Mouse (Mus musculus): ENCODE measurements around the gene Hypk. TPM values are rescaled to one million over a fixed set of nuclear protein-coding genes. Genes with fewer than 3 reads are reported as not detected.
A peak's percentile ranks its signal among the peaks of the same experiment; 100 is the strongest.

Gene Hypk
- polyA plus RNA-seq, 1 experiment from 2014 or later, result 97.0 TPM

DNA sequence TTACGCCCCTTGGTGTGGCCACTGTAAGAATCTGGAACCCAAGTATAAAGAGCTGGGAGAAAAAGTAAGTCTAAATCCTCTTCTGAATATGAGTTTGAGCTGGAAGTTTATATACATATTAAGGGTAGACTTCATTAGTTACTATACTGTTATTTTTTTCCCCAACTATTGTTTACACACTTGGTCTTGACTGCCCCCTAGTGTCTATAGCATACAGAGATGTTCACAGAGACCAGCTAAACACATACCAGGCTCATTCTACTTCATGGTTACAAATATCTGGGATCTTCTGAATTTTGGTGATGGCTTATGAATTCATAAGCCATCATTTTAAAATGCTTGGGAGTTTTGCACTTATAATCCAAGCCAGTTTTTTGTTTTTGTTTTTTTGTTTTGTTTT, 18.2 kb upstream of the Hypk start:
- no peak for ATAC-seq (ENCODE audit: borderline replicate concordance, extremely low read depth, low FRiP score, low TSS enrichment)
- Histone ChIP-seq H3K27ac (no peak overlapping the region), H3K4me1 (no peaks in the 10 kb centered on the region), H3K4me2 (no peak overlapping the region), H3K9ac (no peak overlapping the region), H3K36me3 (peaks cover 97% of the 10 kb centered on the region), H3K9me3 (no peaks in the 10 kb centered on the region), H3K27me3 (no peaks in the 10 kb centered on the region), H3K4me3 (no peak overlapping the region)
- 94% methylated on average over 1 of the region's 1 CpGs for WGBS

DNA sequence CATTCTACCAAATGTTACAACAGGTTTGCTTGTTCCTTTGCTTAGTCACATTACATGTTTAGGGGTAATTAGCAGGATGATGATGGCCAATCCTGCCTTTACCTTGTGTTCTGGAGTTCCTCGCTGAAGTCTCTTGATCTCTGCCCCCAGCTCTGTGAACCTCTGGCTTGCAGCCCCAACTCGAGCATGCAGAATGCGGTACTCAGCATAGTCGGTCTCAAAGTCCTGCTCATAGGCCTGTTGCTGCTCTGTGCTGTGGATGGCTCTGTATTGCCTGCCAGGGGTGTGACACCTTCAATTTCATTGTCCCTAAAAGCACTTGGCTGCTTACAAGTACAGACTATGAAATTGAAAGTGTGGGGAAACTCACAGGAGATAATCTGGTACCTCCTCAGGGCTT, 13.3 kb upstream of the Hypk start:
- Histone ChIP-seq H3K36me3 (peaks cover 49% of the 10 kb centered on the region), H3K4me2 (no peak overlapping the region), H3K4me3 (no peak overlapping the region), H3K27ac (no peak overlapping the region), H3K9me3 (no peaks in the 10 kb centered on the region), H3K9ac (no peak overlapping the region), H3K27me3 (peaks cover 4% of the 10 kb centered on the region; the same call in 1 of the 2 replicates), H3K4me1 (peaks cover 18% of the 10 kb centered on the region)
- no peak for ATAC-seq (ENCODE audit: borderline replicate concordance, extremely low read depth, low FRiP score, low TSS enrichment)
- 78% methylated on average over 4 of the region's 4 CpGs for WGBS

DNA sequence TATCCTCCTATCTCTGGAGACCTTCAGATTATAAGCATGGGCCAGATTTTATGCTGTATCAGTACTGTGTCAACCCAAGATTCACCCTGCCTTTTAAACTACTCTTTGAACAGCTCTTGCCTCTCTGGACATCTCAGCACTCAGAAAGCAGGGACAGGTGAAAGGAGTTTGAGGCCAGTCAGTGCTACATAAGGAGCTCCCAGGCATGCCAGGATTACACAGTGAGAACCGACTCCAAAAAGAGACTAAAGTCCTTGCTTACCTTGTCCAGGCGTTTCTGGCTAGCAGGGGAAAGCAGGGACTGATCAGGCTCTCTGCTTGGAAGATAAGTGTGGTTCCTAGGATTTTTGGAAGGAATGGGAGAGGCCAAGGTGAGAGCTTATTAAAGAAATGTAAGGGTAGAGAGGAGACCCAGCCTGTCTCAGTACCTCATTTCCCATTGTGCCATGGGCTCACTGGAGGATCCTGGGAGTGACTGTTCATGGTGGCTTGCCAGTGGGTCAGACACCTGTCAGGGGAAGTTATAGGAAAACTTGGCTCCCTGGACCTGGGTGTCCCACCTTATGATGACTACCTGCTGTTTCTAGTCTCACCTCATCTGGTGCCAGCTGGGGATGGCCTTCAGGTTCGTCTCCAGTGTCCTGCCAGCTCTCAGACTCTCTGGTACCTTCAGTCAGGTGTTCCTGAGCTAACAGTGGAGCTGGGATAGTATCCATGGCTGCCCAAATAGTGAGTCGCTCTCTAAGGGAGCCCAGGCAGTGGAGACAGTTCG, 12.1 kb upstream of the Hypk start:
- Histone ChIP-seq H3K9me3 (no peaks in the 10 kb centered on the region), H3K27ac (no peak overlapping the region), H3K27me3 (peaks cover 4% of the 10 kb centered on the region; the same call in 1 of the 2 replicates), H3K4me2 (no peak overlapping the region), H3K4me1 (peaks cover 18% of the 10 kb centered on the region), H3K9ac (no peak overlapping the region), H3K36me3 (peaks cover 36% of the 10 kb centered on the region), H3K4me3 (no peak overlapping the region)
- no peak for ATAC-seq (ENCODE audit: borderline replicate concordance, extremely low read depth, low FRiP score, low TSS enrichment)
- WGBS, result 51% methylated on average over 5 of the region's 5 CpGs

- Histone ChIP-seq H3K27me3 (peaks cover 4% of the 10 kb centered on the region; the same call in 1 of the 2 replicates), H3K9ac (peak overlapping the region; percentile 38), H3K4me1 (peaks cover 18% of the 10 kb centered on the region), H3K4me2 (peak overlapping the region; percentile 91), H3K27ac (no peak overlapping the region), H3K36me3 (peaks cover 31% of the 10 kb centered on the region), H3K9me3 (no peaks in the 10 kb centered on the region), H3K4me3 (peak overlapping the region; percentile 50)
- no peak; the same call in 1 of the 2 replicates for ATAC-seq (ENCODE audit: borderline replicate concordance, extremely low read depth, low FRiP score, low TSS enrichment)
- WGBS, result 9% methylated on average over 11 of the region's 11 CpGs
These were observed 11.3 kb upstream of the Hypk start for GRCm38 (mm10) chr2:121441800-121442199.

- peak overlapping the region; percentile 91 for H3K4me2 ChIP-seq
- peaks cover 4% of the 10 kb centered on the region; the same call in 1 of the 2 replicates for H3K27me3 ChIP-seq
- no peaks in the 10 kb centered on the region for H3K9me3 ChIP-seq
- peak overlapping the region; percentile 38 for H3K9ac ChIP-seq
- peak; percentile 88 for ATAC-seq (ENCODE audit: borderline replicate concordance, extremely low read depth, low FRiP score, low TSS enrichment)
- peaks cover 24% of the 10 kb centered on the region for H3K36me3 ChIP-seq
- H3K4me3 ChIP-seq, result peak overlapping the region; percentile 50
- 1% methylated on average over 30 of the region's 30 CpGs for WGBS
- peaks cover 18% of the 10 kb centered on the region for H3K4me1 ChIP-seq
- no peak overlapping the region for H3K27ac ChIP-seq
These were observed 10.6 kb upstream of the Hypk start for GRCm38 (mm10) chr2:121442259-121443067.

DNA sequence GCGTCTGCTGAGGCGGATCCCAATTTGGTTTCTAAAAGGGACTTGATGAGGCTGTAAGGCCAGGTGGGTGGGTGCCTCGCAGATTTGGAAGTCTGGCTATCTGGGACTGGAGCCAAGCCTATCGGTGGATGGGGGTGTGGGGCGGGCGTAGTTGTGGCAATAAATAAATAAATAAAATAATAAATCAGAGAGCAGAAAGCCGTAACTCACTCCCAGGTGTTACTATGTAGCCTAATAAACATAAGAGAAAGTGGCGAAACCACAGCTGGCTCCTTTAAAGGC, 10.1 kb upstream of the Hypk start:
- Histone ChIP-seq H3K4me2 (peak overlapping the region; percentile 91), H3K27ac (no peak overlapping the region), H3K9me3 (no peaks in the 10 kb centered on the region), H3K4me3 (peak overlapping the region; percentile 50), H3K36me3 (peaks cover 19% of the 10 kb centered on the region), H3K27me3 (peaks cover 4% of the 10 kb centered on the region; the same call in 1 of the 2 replicates), H3K9ac (peak overlapping the region; percentile 38), H3K4me1 (peaks cover 24% of the 10 kb centered on the region)
- no peak for ATAC-seq (ENCODE audit: borderline replicate concordance, extremely low read depth, low FRiP score, low TSS enrichment)
- 12% methylated on average over 8 of the region's 8 CpGs for WGBS

DNA sequence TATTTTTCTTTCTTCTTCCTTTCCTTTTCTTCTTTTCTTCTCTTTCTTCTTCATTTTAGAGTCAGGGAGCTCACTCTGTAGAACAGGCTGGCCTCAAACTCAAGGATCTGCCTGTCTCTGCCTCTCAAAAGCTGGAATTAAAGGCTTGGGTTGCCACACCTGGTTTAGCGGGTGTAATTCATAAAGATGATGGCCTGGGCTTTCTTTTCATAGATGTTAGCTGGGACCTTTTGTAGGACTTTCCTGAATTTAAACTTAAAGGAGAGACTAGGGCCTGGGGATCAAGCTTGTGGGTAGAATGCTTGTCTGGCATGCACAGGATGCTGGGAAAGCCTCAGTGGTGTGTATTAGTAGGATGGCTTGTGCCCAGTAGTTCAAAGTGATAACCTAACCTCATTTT, 8.9 kb upstream of the Hypk start, which contains the start of gene Ell3:
TSS of gene Ell3 (minus strand) at position 101 of the 400 bp plus-strand sequence.
- Histone ChIP-seq H3K27me3 (peaks cover 4% of the 10 kb centered on the region; the same call in 1 of the 2 replicates), H3K9me3 (no peaks in the 10 kb centered on the region), H3K4me2 (peak within 1 kb of the TSS; percentile 91), H3K36me3 (peaks cover 7% of the 10 kb centered on the region), H3K27ac (no peak within 1 kb of the TSS), H3K9ac (no peak within 1 kb of the TSS; the same call in 1 of the 2 replicates), H3K4me1 (peaks cover 25% of the 10 kb centered on the region), H3K4me3 (no peak within 1 kb of the TSS)
- ATAC-seq (ENCODE audit: borderline replicate concordance, extremely low read depth, low FRiP score, low TSS enrichment), result no peak
- WGBS, result 78% methylated on average over 1 of the region's 1 CpGs

DNA sequence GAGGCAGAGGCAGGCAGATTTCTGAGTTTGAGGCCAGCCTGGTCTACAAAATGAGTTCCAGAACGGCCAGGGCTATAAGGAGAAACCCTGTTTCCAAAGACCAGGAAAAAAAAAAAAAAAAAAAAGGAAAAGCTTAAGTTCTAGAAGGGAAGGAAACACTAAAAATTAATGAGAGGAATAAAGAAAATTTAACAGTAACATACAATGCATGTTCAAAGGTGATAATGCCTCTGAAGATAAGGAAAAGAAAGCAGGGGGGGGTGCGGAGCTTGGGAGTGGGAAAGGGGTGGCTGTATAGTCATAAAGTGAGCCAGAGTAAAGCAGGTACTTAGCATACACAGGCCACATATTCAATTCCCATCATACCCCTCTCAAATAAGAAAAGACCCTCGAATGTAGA, 8.0 kb upstream of the Hypk start:
- H3K36me3 ChIP-seq, result no peaks in the 10 kb centered on the region
- H3K4me3 ChIP-seq, result no peak overlapping the region
- H3K27ac ChIP-seq, result no peak overlapping the region
- no peaks in the 10 kb centered on the region for H3K9me3 ChIP-seq
- peaks cover 25% of the 10 kb centered on the region for H3K4me1 ChIP-seq
- no peak for ATAC-seq (ENCODE audit: borderline replicate concordance, extremely low read depth, low FRiP score, low TSS enrichment)
- H3K27me3 ChIP-seq, result peaks cover 4% of the 10 kb centered on the region; the same call in 1 of the 2 replicates
- H3K9ac ChIP-seq, result no peak overlapping the region
- no peak overlapping the region for H3K4me2 ChIP-seq
- 75% methylated on average over 3 of the region's 3 CpGs for WGBS

DNA sequence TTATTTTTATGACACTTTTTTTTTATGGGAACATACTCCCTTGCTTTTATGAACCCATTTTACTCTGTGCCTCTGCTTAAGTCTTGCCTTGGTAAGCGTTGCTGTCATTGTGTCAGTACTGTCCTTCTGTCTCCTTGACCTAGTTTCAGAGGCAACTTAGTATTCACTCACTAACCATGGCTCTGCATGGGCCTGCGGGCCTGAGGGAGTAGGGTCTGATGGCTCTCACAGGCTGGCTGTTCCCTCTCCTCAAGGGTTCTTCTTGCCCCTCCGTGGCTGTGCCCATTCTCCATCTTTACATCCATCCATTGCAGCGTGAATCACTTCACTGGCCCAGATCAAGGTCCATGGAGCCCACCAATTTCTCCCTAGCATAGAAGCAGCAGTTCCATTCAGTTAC, 6.6 kb upstream of the Hypk start:
- Histone ChIP-seq H3K4me1 (peaks cover 36% of the 10 kb centered on the region), H3K9ac (no peak overlapping the region), H3K27ac (no peak overlapping the region), H3K4me2 (no peak overlapping the region), H3K36me3 (peaks cover 4% of the 10 kb centered on the region), H3K27me3 (peaks cover 4% of the 10 kb centered on the region; the same call in 1 of the 2 replicates), H3K4me3 (no peak overlapping the region), H3K9me3 (no peaks in the 10 kb centered on the region)
- no peak for ATAC-seq (ENCODE audit: borderline replicate concordance, extremely low read depth, low FRiP score, low TSS enrichment)
- 74% methylated on average over 4 of the region's 4 CpGs for WGBS

DNA sequence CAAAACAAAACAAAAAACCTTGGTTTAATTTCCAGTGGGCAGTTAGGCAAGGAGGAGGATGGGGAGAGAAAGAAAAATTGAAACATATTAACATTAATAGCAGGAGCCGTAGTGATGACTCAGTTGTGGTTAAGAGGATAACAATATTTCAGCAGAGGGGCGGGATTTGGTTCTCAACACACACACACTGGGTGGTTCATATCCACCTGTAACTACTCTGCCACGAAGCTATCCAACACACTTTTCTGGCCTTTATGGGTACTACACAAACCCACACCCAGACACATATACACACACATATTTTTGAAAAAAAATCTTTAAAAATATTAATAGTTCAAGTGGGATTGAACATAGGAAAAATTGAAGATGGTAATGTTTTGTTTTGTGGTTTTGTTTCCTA, 6.1 kb upstream of the Hypk start:
- H3K4me2 ChIP-seq, result no peak overlapping the region
- H3K4me1 ChIP-seq, result peaks cover 32% of the 10 kb centered on the region
- ATAC-seq (ENCODE audit: borderline replicate concordance, extremely low read depth, low FRiP score, low TSS enrichment), result no peak
- no peaks in the 10 kb centered on the region for H3K9me3 ChIP-seq
- 81% methylated on average over 3 of the region's 3 CpGs for WGBS
- peaks cover 1% of the 10 kb centered on the region; the same call in 1 of the 2 replicates for H3K27me3 ChIP-seq
- H3K27ac ChIP-seq, result no peak overlapping the region
- no peak overlapping the region for H3K9ac ChIP-seq
- no peak overlapping the region for H3K4me3 ChIP-seq
- H3K36me3 ChIP-seq, result peaks cover 5% of the 10 kb centered on the region

- no peaks in the 10 kb centered on the region for H3K9me3 ChIP-seq
- H3K4me3 ChIP-seq, result peak overlapping the region; percentile 96
- H3K27ac ChIP-seq, result peak overlapping the region; percentile 96
- no peaks in the 10 kb centered on the region for H3K27me3 ChIP-seq
- WGBS, result 10% methylated on average over 9 of the region's 9 CpGs
- peaks cover 26% of the 10 kb centered on the region for H3K4me1 ChIP-seq
- peak overlapping the region; percentile 84 for H3K4me2 ChIP-seq
- H3K9ac ChIP-seq, result peak overlapping the region; percentile 42
- no peak for ATAC-seq (ENCODE audit: borderline replicate concordance, extremely low read depth, low FRiP score, low TSS enrichment)
- H3K36me3 ChIP-seq, result peaks cover 17% of the 10 kb centered on the region
These were observed 5.0 kb upstream of the Hypk start for GRCm38 (mm10) chr2:121448136-121448535.
